Mouse (Mus musculus) heart, embryonic 12.5 days (tissue): ENCODE data around the gene Cdyl. TPM values are rescaled to one million over a fixed set of nuclear protein-coding genes. Genes with fewer than 3 reads are reported as not detected.
"Not testable (repeated sequence)": the region's sequence is repeated elsewhere in the genome, so short reads cannot be mapped to it uniquely, and the experiment has no call there.

Experiments
- ATAC-seq: fragments of 200-750 bp; cut with Nextera tagmentation; 2 replicates; pipeline ENCODE4 v1.8.0; 2017; ENCODE audit warnings: moderate TSS enrichment, moderate library complexity; ENCODE audit not compliant: insufficient number of reproducible peaks, low FRiP score
- H3K27ac ChIP-seq: fragments of 300-500 bp; sonication (generic); 2 replicates; pipeline ENCODE4 v1.5.1; 2016; ENCODE audit warnings: mild to moderate bottlenecking, moderate library complexity; ENCODE audit not compliant: poor library complexity, severe bottlenecking
- H3K27me3 ChIP-seq: fragments of 300-500 bp; sonication (generic); replicated peaks from 2 replicates; pipeline ENCODE4 v1.6.1; 2016; ENCODE audit warnings: mild to moderate bottlenecking, moderate library complexity
- H3K36me3 ChIP-seq: fragments of 300-500 bp; sonication (generic); 2 replicates; pipeline ENCODE4 v1.6.1; 2016; ENCODE audit warnings: mild to moderate bottlenecking, moderate library complexity
- H3K4me1 ChIP-seq: fragments of 300-500 bp; sonication (generic); replicated peaks from 2 replicates; pipeline ENCODE4 v1.6.1; 2016; ENCODE audit warnings: mild to moderate bottlenecking
- H3K4me2 ChIP-seq: fragments of 300-500 bp; sonication (generic); 2 replicates; pipeline ENCODE4 v1.6.1; 2016; ENCODE audit warnings: mild to moderate bottlenecking, moderate library complexity
- H3K4me3 ChIP-seq: fragments of 300-500 bp; sonication (generic); 2 replicates; pipeline ENCODE4 v1.5.1; 2016; ENCODE audit warnings: mild to moderate bottlenecking
- H3K9ac ChIP-seq: fragments of 300-500 bp; sonication (generic); 2 replicates; pipeline ENCODE4 v1.6.1; 2016; ENCODE audit warnings: mild to moderate bottlenecking, moderate library complexity
- H3K9me3 ChIP-seq: fragments of 300-500 bp; sonication (generic); replicated peaks from 2 replicates; pipeline ENCODE4 v1.6.1; 2016; ENCODE audit warnings: mild to moderate bottlenecking, moderate library complexity
- WGBS: fragments of 180-500 bp; shearing (Covaris S2); methylation state at CpG from one replicate; pipeline ENCODE4 v1.1.7; 2016; 5-methylcytosine and 5-hydroxymethylcytosine counted together
- polyA plus RNA-seq: library from polyadenylated mRNA; unstranded; fragments of >200 nt; fragmentation: Nextera tagmentation; extraction: Ambion mirVana; gene quantifications from 2 replicates; pipeline ENCODE4 v1.2.1, GENCODE M21; 2016

Cdyl gene
- polyA plus RNA-seq, 1 experiment from 2014 or later, result 19.6 TPM

DNA sequence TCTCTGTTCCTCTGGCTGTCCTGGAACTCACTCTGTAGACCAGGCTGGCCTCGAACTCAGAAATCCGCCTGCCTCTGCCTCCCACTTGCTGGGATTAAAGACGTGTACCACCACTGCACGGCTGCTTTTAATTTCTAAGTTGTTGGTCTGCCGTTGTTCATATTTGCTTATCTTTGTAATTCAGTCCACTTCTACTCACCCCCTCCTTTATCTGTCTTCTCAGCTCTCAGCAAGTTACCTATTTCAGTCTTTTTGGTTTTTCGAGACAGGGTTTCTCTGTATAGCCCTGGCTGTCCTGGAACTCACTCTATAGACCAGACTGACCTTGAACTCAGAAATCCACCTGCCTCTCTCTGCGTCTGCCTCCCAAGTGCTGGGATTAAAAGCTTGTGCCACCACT is 176.9 kb downstream of the Cdyl start:
- 76% methylated on average over 7 of the region's 7 CpGs for whole genome bisulfite sequencing
- H3K27ac ChIP-seq, H3K4me2 ChIP-seq, H3K4me3 ChIP-seq, ATAC-seq, H3K9me3 ChIP-seq, H3K27me3 ChIP-seq, H3K9ac ChIP-seq: not testable (repeated sequence)
- H3K36me3 ChIP-seq, result peaks cover 11% of the 10 kb centered on the region; the same call in 1 of the 2 replicates
- peaks cover 41% of the 10 kb centered on the region for H3K4me1 ChIP-seq

GRCm38 (mm10) chr13:35840102-35840501 is 180.5 kb downstream of the Cdyl start:
- ATAC-seq, result no peak
- H3K4me1 ChIP-seq, result peaks cover 47% of the 10 kb centered on the region
- 79% methylated on average over 10 of the region's 10 CpGs for WGBS

DNA sequence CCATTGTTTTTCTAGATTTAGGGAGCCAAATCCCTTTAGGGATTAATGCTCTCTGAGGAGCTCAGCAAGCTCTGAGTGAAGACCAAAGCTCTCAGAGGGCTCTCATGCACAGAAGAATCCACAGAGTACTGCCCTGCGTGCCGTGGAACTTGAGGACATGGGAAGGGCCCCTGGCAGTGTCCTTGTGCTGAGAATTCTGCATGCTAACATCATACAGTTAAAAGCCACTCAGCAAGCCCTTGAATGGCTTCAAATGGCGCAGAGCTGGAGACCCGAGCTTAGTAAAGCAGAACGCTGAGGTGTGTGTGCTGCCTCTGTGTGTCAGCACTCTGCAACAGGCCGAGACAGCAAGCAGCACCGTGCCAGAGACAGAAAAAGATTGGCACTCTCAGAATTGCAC is 183.8 kb downstream of the Cdyl start:
- Histone ChIP-seq H3K36me3 (peaks cover 6% of the 10 kb centered on the region; the same call in 1 of the 2 replicates), H3K4me3 (no peak overlapping the region), H3K9me3 (no peaks in the 10 kb centered on the region), H3K9ac (no peak overlapping the region), H3K27ac (peak overlapping the region; percentile 72), H3K27me3 (no peaks in the 10 kb centered on the region), H3K4me2 (no peak overlapping the region), H3K4me1 (peaks cover 60% of the 10 kb centered on the region)
- ATAC-seq, result no peak
- WGBS, result 51% methylated on average over 7 of the region's 7 CpGs

More at GRCm38 (mm10) chr13:35840102-35840501, 180.5 kb downstream of the Cdyl start:
- Histone ChIP-seq H3K27ac (no peak overlapping the region), H3K9ac (no peak overlapping the region), H3K4me3 (no peak overlapping the region), H3K4me2 (no peak overlapping the region), H3K36me3 (peaks cover 11% of the 10 kb centered on the region; the same call in 1 of the 2 replicates), H3K9me3 (no peaks in the 10 kb centered on the region), H3K27me3 (no peaks in the 10 kb centered on the region)

GRCm38 (mm10) chr13:35845306-35845705 is 185.7 kb downstream of the Cdyl start:
- Histone ChIP-seq H3K36me3 (peaks cover 3% of the 10 kb centered on the region; the same call in 1 of the 2 replicates), H3K4me1 (peaks cover 65% of the 10 kb centered on the region), H3K27me3 (no peaks in the 10 kb centered on the region), H3K4me2 (no peak overlapping the region), H3K27ac (no peak overlapping the region), H3K4me3 (no peak overlapping the region), H3K9me3 (no peaks in the 10 kb centered on the region), H3K9ac (no peak overlapping the region)
- no peak for ATAC-seq
- WGBS, result 34% methylated on average over 3 of the region's 3 CpGs

GRCm38 (mm10) chr13:35848694-35849093 is 189.1 kb downstream of the Cdyl start:
- no peak for ATAC-seq
- Histone ChIP-seq H3K4me1 (peaks cover 42% of the 10 kb centered on the region), H3K9ac (no peak overlapping the region), H3K4me3 (no peak overlapping the region), H3K27me3 (no peaks in the 10 kb centered on the region), H3K36me3 (no peaks in the 10 kb centered on the region), H3K27ac (no peak overlapping the region), H3K9me3 (no peaks in the 10 kb centered on the region), H3K4me2 (no peak overlapping the region)
- 67% methylated on average over 3 of the region's 3 CpGs for WGBS

DNA sequence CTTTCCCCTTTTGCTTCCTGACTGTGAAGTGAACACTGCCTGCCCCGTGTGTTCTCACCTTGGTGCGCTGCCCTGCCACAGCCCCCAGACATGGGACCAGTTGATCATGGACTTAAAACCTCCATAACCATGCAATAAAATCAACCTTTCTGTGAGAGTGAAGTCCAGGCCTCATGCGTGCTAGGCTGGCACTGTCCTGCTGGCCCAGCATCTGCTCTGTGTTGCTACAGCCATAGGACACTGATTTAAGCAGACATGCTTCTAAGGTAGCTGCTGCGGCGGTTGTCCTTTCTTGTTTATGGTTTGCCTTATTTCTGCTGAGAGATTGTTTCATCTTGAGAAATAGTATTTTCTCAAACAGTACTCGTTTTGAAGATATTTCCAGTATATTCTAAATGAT is 191.9 kb downstream of the Cdyl start:
- 89% methylated on average over 6 of the region's 6 CpGs for WGBS
- Histone ChIP-seq H3K27me3 (no peaks in the 10 kb centered on the region), H3K36me3 (no peaks in the 10 kb centered on the region), H3K4me1 (peaks cover 20% of the 10 kb centered on the region), H3K27ac (no peak overlapping the region), H3K4me3 (no peak overlapping the region), H3K9ac (no peak overlapping the region), H3K4me2 (no peak overlapping the region), H3K9me3 (no peaks in the 10 kb centered on the region)
- ATAC-seq, result no peak

- H3K9me3 ChIP-seq, result no peaks in the 10 kb centered on the region
- no peak overlapping the region for H3K9ac ChIP-seq
- H3K36me3 ChIP-seq, result peaks cover 8% of the 10 kb centered on the region; the same call in 1 of the 2 replicates
- 86% methylated on average over 2 of the region's 2 CpGs for WGBS
- no peak for ATAC-seq
- H3K4me2 ChIP-seq, result no peak overlapping the region
- H3K4me1 ChIP-seq, result peaks cover 11% of the 10 kb centered on the region
- no peaks in the 10 kb centered on the region for H3K27me3 ChIP-seq
- no peak overlapping the region for H3K27ac ChIP-seq
- no peak overlapping the region for H3K4me3 ChIP-seq
Measured at GRCm38 (mm10) chr13:35852851-35853575, 193.4 kb downstream of the Cdyl start.

GRCm38 (mm10) chr13:35857486-35857885 is 197.9 kb downstream of the Cdyl start:
- 82% methylated on average over 7 of the region's 7 CpGs for WGBS
- Histone ChIP-seq H3K27me3 (no peaks in the 10 kb centered on the region), H3K4me1 (peaks cover 17% of the 10 kb centered on the region), H3K27ac (no peak overlapping the region), H3K9ac (no peak overlapping the region), H3K4me3 (no peak overlapping the region), H3K36me3 (peaks cover 17% of the 10 kb centered on the region; the same call in 1 of the 2 replicates), H3K4me2 (no peak overlapping the region), H3K9me3 (no peaks in the 10 kb centered on the region)
- no peak for ATAC-seq

DNA sequence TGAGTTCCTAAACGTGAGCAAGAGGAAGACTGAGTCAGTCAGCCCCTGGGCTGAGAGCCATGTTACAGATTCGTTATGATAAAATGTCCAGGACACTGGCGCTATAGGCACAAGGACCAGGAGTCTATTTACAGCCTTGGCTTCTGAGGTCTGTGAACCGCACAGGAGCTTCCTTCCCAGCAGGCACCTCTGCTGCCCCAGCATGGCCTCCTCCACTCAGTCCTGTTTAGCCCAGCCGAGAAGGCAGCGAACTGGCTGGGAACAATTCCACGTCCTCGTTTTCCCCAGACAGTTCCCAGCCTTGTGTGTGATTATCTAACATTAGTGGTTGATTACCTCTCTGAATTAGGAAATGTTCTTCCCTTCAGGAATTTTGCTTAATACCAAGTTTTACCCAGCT is 201.3 kb downstream of the Cdyl start:
- no peaks in the 10 kb centered on the region for H3K9me3 ChIP-seq
- no peak overlapping the region for H3K4me2 ChIP-seq
- H3K27me3 ChIP-seq, result no peaks in the 10 kb centered on the region
- no peak; the same call in 1 of the 2 replicates for ATAC-seq
- peaks cover 14% of the 10 kb centered on the region for H3K4me1 ChIP-seq
- no peak overlapping the region for H3K4me3 ChIP-seq
- 41% methylated on average over 8 of the region's 8 CpGs for WGBS
- H3K36me3 ChIP-seq, result peaks cover 41% of the 10 kb centered on the region
- H3K27ac ChIP-seq, result peak overlapping the region; percentile 11; the same call in 1 of the 2 replicates
- no peak overlapping the region for H3K9ac ChIP-seq

DNA sequence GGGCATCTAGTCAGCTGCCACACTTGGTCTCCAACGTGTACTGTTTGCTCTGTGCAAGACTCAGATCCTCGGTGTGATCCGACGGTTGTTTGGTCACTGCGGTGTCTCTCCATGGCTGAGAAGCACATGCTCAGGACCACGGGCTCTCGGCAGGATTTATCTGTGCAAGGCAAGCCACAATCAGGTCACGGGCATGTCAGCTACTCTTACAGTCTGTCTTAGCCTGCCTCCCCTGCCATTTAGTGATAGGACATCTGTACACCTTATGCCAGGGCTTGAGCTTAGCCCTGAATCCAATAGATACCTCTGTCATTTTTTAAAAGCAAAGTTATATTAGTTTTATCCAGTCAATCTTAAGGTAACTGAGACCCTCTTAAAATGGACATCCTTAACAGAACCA is 211.0 kb downstream of the Cdyl start:
- peaks cover 42% of the 10 kb centered on the region for H3K36me3 ChIP-seq
- no peak overlapping the region for H3K27ac ChIP-seq
- 75% methylated on average over 8 of the region's 8 CpGs for WGBS
- H3K4me2 ChIP-seq, result no peak overlapping the region
- H3K9ac ChIP-seq, result no peak overlapping the region
- peaks cover 21% of the 10 kb centered on the region for H3K4me1 ChIP-seq
- no peaks in the 10 kb centered on the region for H3K9me3 ChIP-seq
- no peak for ATAC-seq
- no peaks in the 10 kb centered on the region for H3K27me3 ChIP-seq
- H3K4me3 ChIP-seq, result no peak overlapping the region

DNA sequence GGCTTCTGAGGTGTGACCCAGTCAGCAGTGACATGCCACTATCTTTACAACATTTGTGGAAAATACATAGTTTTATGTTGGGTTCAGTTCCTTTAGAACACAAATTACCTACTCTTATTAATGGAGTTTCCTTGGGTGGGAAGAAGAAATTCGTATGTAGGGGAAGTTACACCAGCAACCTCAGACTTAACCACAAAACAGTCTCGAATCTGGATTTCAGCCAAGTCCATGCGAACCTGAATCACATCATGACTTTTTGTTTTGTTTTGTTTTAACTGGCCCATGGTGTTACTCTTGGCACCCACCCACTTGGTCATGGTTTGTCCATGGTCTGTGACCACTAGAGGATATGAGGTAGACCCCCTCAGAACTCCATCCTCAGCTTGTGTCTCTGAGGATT is 211.5 kb downstream of the Cdyl start:
- Histone ChIP-seq H3K27ac (no peak overlapping the region), H3K27me3 (no peaks in the 10 kb centered on the region), H3K4me1 (peaks cover 21% of the 10 kb centered on the region), H3K36me3 (peaks cover 39% of the 10 kb centered on the region), H3K4me2 (no peak overlapping the region), H3K4me3 (no peak overlapping the region), H3K9ac (no peak overlapping the region), H3K9me3 (no peaks in the 10 kb centered on the region)
- ATAC-seq, result no peak
- WGBS, result 68% methylated on average over 3 of the region's 3 CpGs

GRCm38 (mm10) chr13:35875396-35875795 is 215.8 kb downstream of the Cdyl start:
- Histone ChIP-seq H3K9me3 (no peaks in the 10 kb centered on the region), H3K4me3 (no peak overlapping the region), H3K4me1 (peaks cover 4% of the 10 kb centered on the region), H3K4me2 (no peak overlapping the region), H3K27ac (no peak overlapping the region), H3K27me3 (no peaks in the 10 kb centered on the region), H3K36me3 (peaks cover 22% of the 10 kb centered on the region), H3K9ac (no peak overlapping the region)
- 87% methylated on average over 5 of the region's 5 CpGs for WGBS
- ATAC-seq, result no peak
